Mouse (Mus musculus) hindbrain, embryonic 16.5 days (tissue): ENCODE results near the gene Apol6. TPM values are rescaled to one million over a fixed set of nuclear protein-coding genes. Genes with fewer than 3 reads are reported as not detected.

ENCODE experiments used
- ATAC-seq: fragments of 200-750 bp; cut with Nextera tagmentation; 2 replicates; pipeline ENCODE4 v1.8.0; 2017; ENCODE audit warnings: moderate TSS enrichment, moderate library complexity
- H3K27ac ChIP-seq: fragments of 300-500 bp; sonication (generic); 2 replicates; pipeline ENCODE4 v1.5.1; 2014; ENCODE audit warnings: low read depth, mild to moderate bottlenecking, control low read depth, low read length, moderate library complexity
- H3K27me3 ChIP-seq: fragments of 300-500 bp; sonication (generic); replicated peaks from 2 replicates; pipeline ENCODE4 v1.6.1; 2014; ENCODE audit warnings: low read length; ENCODE audit not compliant: control insufficient read depth, insufficient read depth
- H3K36me3 ChIP-seq: fragments of 300-500 bp; sonication (generic); 2 replicates; pipeline ENCODE4 v1.6.1; 2014; ENCODE audit warnings: mild to moderate bottlenecking, low read length, moderate library complexity, mixed read lengths; ENCODE audit not compliant: control insufficient read depth, insufficient read depth
- H3K4me1 ChIP-seq: fragments of 300-500 bp; sonication (generic); 2 replicates; pipeline ENCODE4 v1.6.1; 2014; ENCODE audit warnings: low read depth, low read length; ENCODE audit not compliant: control insufficient read depth, insufficient read depth
- H3K4me2 ChIP-seq: fragments of 300-500 bp; sonication (generic); 2 replicates; pipeline ENCODE4 v1.6.1; 2014; ENCODE audit warnings: mild to moderate bottlenecking, low read length, control low read depth, moderate library complexity
- H3K4me3 ChIP-seq: fragments of 300-500 bp; sonication (generic); 2 replicates; pipeline ENCODE4 v1.5.1; 2014; ENCODE audit warnings: mild to moderate bottlenecking, low read length, control low read depth, moderate library complexity
- H3K9ac ChIP-seq: fragments of 300-500 bp; sonication (generic); 2 replicates; pipeline ENCODE4 v1.6.1; 2014; ENCODE audit warnings: low read depth, mild to moderate bottlenecking, control low read depth, low read length, moderate library complexity
- H3K9me3 ChIP-seq: fragments of 300-500 bp; sonication (generic); 2 replicates; pipeline ENCODE4 v1.6.1; 2014; ENCODE audit warnings: mild to moderate bottlenecking, low read length, moderate library complexity; ENCODE audit not compliant: control insufficient read depth
- WGBS: fragments of 180-500 bp; shearing (Covaris S2); extraction: QIAGEN DNeasy Blood & Tissue Kit; methylation state at CpG from one replicate; pipeline ENCODE4 v1.1.7; 2014; 5-methylcytosine and 5-hydroxymethylcytosine counted together
- polyA plus RNA-seq: library from polyadenylated mRNA; unstranded; fragments of >200 nt; fragmentation: Nextera tagmentation; extraction: Ambion mirVana; gene quantifications from 2 replicates; pipeline ENCODE4 v1.2.1, GENCODE M21; 2015

Apol6 gene
- polyA plus RNA-seq, 1 experiment from 2014 or later = not detected

- H3K9ac ChIP-seq = no peak overlapping the region
- ATAC-seq = no peak
- no peaks in the 10 kb centered on the region for H3K9me3 ChIP-seq
- 96% methylated on average over 6 of the region's 6 CpGs for WGBS
- no peak overlapping the region for H3K4me2 ChIP-seq
- no peak overlapping the region for H3K27ac ChIP-seq
- H3K36me3 ChIP-seq = no peaks in the 10 kb centered on the region
- no peak overlapping the region for H3K4me3 ChIP-seq
- peaks cover 19% of the 10 kb centered on the region for H3K4me1 ChIP-seq
- H3K27me3 ChIP-seq = no peaks in the 10 kb centered on the region
These were observed 28.0 kb upstream of the Apol6 start for GRCm38 (mm10) chr15:77016509-77016908.

- Histone ChIP-seq H3K9me3 (no peaks in the 10 kb centered on the region), H3K36me3 (no peaks in the 10 kb centered on the region), H3K9ac (no peak overlapping the region), H3K27ac (no peak overlapping the region), H3K4me3 (no peak overlapping the region), H3K4me1 (peaks cover 19% of the 10 kb centered on the region), H3K4me2 (no peak overlapping the region), H3K27me3 (no peaks in the 10 kb centered on the region)
- no peak for ATAC-seq
These were observed 26.6 kb upstream of the Apol6 start for GRCm38 (mm10) chr15:77017897-77018296.

- Histone ChIP-seq H3K27me3 (no peaks in the 10 kb centered on the region), H3K9ac (no peak overlapping the region), H3K27ac (no peak overlapping the region), H3K9me3 (no peaks in the 10 kb centered on the region), H3K36me3 (no peaks in the 10 kb centered on the region), H3K4me2 (no peak overlapping the region), H3K4me1 (peaks cover 12% of the 10 kb centered on the region), H3K4me3 (no peak overlapping the region)
- WGBS = 71% methylated on average over 6 of the region's 6 CpGs
- ATAC-seq = no peak
These were observed 25.7 kb upstream of the Apol6 start for GRCm38 (mm10) chr15:77018740-77019340.

GRCm38 (mm10) chr15:77019533-77019932 lies 25.0 kb upstream of the Apol6 start:
- Histone ChIP-seq H3K9ac (no peak overlapping the region), H3K27ac (no peak overlapping the region), H3K36me3 (no peaks in the 10 kb centered on the region), H3K4me2 (no peak overlapping the region), H3K27me3 (no peaks in the 10 kb centered on the region), H3K9me3 (no peaks in the 10 kb centered on the region), H3K4me3 (no peak overlapping the region), H3K4me1 (peaks cover 6% of the 10 kb centered on the region)
- WGBS = 86% methylated on average over 7 of the region's 7 CpGs
- ATAC-seq = no peak

GRCm38 (mm10) chr15:77020136-77020535 lies 24.4 kb upstream of the Apol6 start:
- 95% methylated on average over 4 of the region's 4 CpGs for WGBS

GRCm38 (mm10) chr15:77021056-77021455 lies 23.5 kb upstream of the Apol6 start:
- H3K27ac ChIP-seq = no peak overlapping the region
- peaks cover 5% of the 10 kb centered on the region; the same call in 1 of the 2 replicates for H3K4me1 ChIP-seq
- H3K36me3 ChIP-seq = no peaks in the 10 kb centered on the region
- no peaks in the 10 kb centered on the region for H3K27me3 ChIP-seq
- no peak for ATAC-seq
- H3K4me3 ChIP-seq = no peak overlapping the region
- H3K9me3 ChIP-seq = no peaks in the 10 kb centered on the region
- 89% methylated on average over 3 of the region's 3 CpGs for WGBS
- no peak overlapping the region for H3K4me2 ChIP-seq
- no peak overlapping the region for H3K9ac ChIP-seq

More at GRCm38 (mm10) chr15:77020136-77020535, 24.4 kb upstream of the Apol6 start:
- Histone ChIP-seq H3K27me3 (no peaks in the 10 kb centered on the region), H3K4me1 (no peaks in the 10 kb centered on the region; the same call in 1 of the 2 replicates), H3K36me3 (no peaks in the 10 kb centered on the region), H3K27ac (no peak overlapping the region), H3K4me3 (no peak overlapping the region), H3K9me3 (no peaks in the 10 kb centered on the region), H3K4me2 (no peak overlapping the region), H3K9ac (no peak overlapping the region)
- ATAC-seq = no peak

- H3K27me3 ChIP-seq = no peaks in the 10 kb centered on the region
- no peak overlapping the region for H3K9ac ChIP-seq
- H3K36me3 ChIP-seq = no peaks in the 10 kb centered on the region
- peaks cover 7% of the 10 kb centered on the region; the same call in 1 of the 2 replicates for H3K4me1 ChIP-seq
- no peak overlapping the region for H3K27ac ChIP-seq
- WGBS = 76% methylated on average over 4 of the region's 4 CpGs
- no peak for ATAC-seq
- no peaks in the 10 kb centered on the region for H3K9me3 ChIP-seq
- no peak overlapping the region for H3K4me2 ChIP-seq
- H3K4me3 ChIP-seq = no peak overlapping the region
These were observed 22.7 kb upstream of the Apol6 start for GRCm38 (mm10) chr15:77021851-77022250.

GRCm38 (mm10) chr15:77022401-77022957 lies 22.1 kb upstream of the Apol6 start:
- WGBS = 79% methylated on average over 5 of the region's 5 CpGs
- H3K36me3 ChIP-seq = no peaks in the 10 kb centered on the region
- no peaks in the 10 kb centered on the region for H3K27me3 ChIP-seq
- H3K4me1 ChIP-seq = peaks cover 7% of the 10 kb centered on the region; the same call in 1 of the 2 replicates
- H3K4me2 ChIP-seq = no peak overlapping the region
- H3K4me3 ChIP-seq = no peak overlapping the region
- no peaks in the 10 kb centered on the region for H3K9me3 ChIP-seq
- H3K9ac ChIP-seq = no peak overlapping the region
- H3K27ac ChIP-seq = no peak overlapping the region
- no peak for ATAC-seq

GRCm38 (mm10) chr15:77025884-77026583 lies 18.5 kb upstream of the Apol6 start:
- no peak overlapping the region for H3K9ac ChIP-seq
- H3K27ac ChIP-seq = no peak overlapping the region
- no peaks in the 10 kb centered on the region for H3K27me3 ChIP-seq
- 53% methylated on average over 5 of the region's 5 CpGs for WGBS
- H3K4me3 ChIP-seq = no peak overlapping the region
- H3K9me3 ChIP-seq = no peaks in the 10 kb centered on the region
- ATAC-seq = peak; percentile 77
- no peaks in the 10 kb centered on the region for H3K36me3 ChIP-seq
- H3K4me1 ChIP-seq = peaks cover 7% of the 10 kb centered on the region; the same call in 1 of the 2 replicates
- no peak overlapping the region for H3K4me2 ChIP-seq
